Mouse (Mus musculus) embryo, embryonic 10 days (tissue): ENCODE data around the gene F8a.
"Not testable (repeated sequence)": the region's sequence is repeated elsewhere in the genome, so short reads cannot be mapped to it uniquely, and the experiment has no call there.

ENCODE experiments used
- DNase-seq: peaks from one replicate; pipeline ENCODE4 v3.0.0-alpha.2; 2015; ENCODE audit warnings: low spot score

Gene F8a

GRCm38 (mm10) chrX:73227914-73228605, at the start of gene F8a:
Gene F8a, plus strand, starts transcription at chrX:73228291.
- DNase-seq: peak; percentile 86

GRCm38 (mm10) chrX:73191934-73192333, 36.2 kb upstream of the F8a start, which contains the start of gene Xlr3b:
Gene Xlr3b, plus strand, starts transcription at chrX:73192207.
- DNase-seq: peak; percentile 3

- DNase-seq: not testable (repeated sequence)
Measured at GRCm38 (mm10) chrX:73213819-73214564, 14.1 kb upstream of the F8a start, which contains the start of gene Xlr4b. Gene Xlr4b, plus strand, starts transcription at chrX:73214333.

GRCm38 (mm10) chrX:73225365-73225764, 2.7 kb upstream of the F8a start:
- no peak for DNase-seq

GRCm38 (mm10) chrX:73228606-73229214, 619 bp downstream of the F8a start:
- peak; percentile 32 for DNase-seq

- no peak for DNase-seq
Measured at GRCm38 (mm10) chrX:73229288-73229687, 1.2 kb downstream of the F8a start.

GRCm38 (mm10) chrX:73242821-73243325, 14.8 kb downstream of the F8a start, which contains the start of gene Xlr4c:
Gene Xlr4c, minus strand, starts transcription at chrX:73243130.
- not testable (repeated sequence) for DNase-seq

- DNase-seq: not testable (repeated sequence)
Measured at GRCm38 (mm10) chrX:73262428-73262827, 34.3 kb downstream of the F8a start.

GRCm38 (mm10) chrX:73265270-73265669, 37.2 kb downstream of the F8a start, which contains the start of gene Xlr3c:
Gene Xlr3c, minus strand, starts transcription at chrX:73265390.
- not testable (repeated sequence) for DNase-seq
